ENCODE assay signal across 12 mouse cellular contexts in the genomic region with DNA sequence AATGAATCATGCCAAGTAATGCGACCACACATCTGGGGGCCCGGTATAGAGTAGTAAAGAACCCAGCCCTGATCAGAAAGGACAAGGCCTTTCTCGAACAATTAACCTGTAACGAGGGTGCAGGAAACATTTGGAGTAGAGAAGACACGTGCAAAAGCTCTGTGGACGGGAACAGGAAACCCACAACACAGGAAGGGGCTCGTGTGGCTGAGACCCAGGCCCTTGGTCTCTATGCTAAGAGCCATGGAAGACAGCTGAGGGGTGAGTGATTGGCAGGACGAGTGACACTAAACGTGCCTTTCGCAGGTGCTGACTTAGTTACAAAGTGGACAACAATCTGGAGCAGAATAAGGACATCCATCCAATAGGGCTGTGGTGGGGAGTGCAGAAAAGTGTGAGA.
"Had no signal": no experiment of that assay in that cellular context is flagged by ENCODE, and none has a peak within 500 bp of the region (broad histone marks: within the 10 kb centered on the region; RNA-seq: fewer than 3 reads in every experiment).

No protein-coding gene starts in this region.

- H3K36me3 ChIP-seq: intestine, embryonic 15.5 days; limb, embryonic 12.5 days; liver, embryonic 13.5 days; neural tube, embryonic 15.5 days had no signal

- H3K27ac ChIP-seq: intestine, embryonic 15.5 days; left cerebral cortex, adult 2 months; limb, embryonic 12.5 days; liver, embryonic 13.5 days; neural tube, embryonic 15.5 days had no signal

- H3K27me3 ChIP-seq: intestine, embryonic 15.5 days; limb, embryonic 12.5 days; liver, embryonic 13.5 days; neural tube, embryonic 15.5 days had no signal

- DNase-seq: kidney, adult 18-20 months; kidney, postnatal 10 days; liver; liver, embryonic 13.5 days; lung, adult 18-20 months; lung, postnatal 36 days; midbrain, embryonic 14.5 days had no signal

- H3K4me1 ChIP-seq: intestine, embryonic 15.5 days; limb, embryonic 12.5 days; liver, embryonic 13.5 days; neural tube, embryonic 15.5 days had no signal

- H3K4me3 ChIP-seq: intestine, embryonic 15.5 days; left cerebral cortex, adult 2 months; limb, embryonic 12.5 days; liver, embryonic 13.5 days; myocyte; neural tube, embryonic 15.5 days had no signal

- H3K9me3 ChIP-seq: intestine, embryonic 15.5 days; limb, embryonic 12.5 days; liver, embryonic 13.5 days; neural tube, embryonic 15.5 days had no signal

- ATAC-seq: intestine, embryonic 15.5 days had no signal
